Mouse (Mus musculus): ENCODE results near the gene Sqor. TPM values are rescaled to one million over a fixed set of nuclear protein-coding genes. Genes with fewer than 3 reads are reported as not detected.

The Sqor gene
- polyA plus RNA-seq, 1 experiment from 2014 or later: 4.9 TPM

DNA sequence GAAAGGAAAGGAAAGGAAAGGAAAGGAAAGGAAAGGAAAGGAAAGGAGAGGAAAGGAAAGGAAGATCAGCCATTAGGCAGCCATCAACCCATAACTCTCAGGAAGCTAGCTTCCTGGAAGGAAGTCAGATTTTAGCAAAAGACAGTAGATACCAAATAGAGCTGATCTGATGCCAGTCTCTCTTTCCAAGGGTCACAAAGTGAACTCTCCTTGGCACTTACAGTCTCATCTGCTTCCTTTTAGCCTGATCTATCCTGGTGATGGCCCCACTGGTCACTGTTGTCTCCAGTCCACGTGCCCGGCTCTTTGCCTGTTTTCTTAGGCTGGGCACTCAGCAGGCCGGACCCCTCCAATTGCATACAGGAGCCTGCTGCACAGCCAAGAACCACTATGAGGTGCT, 19.7 kb downstream of the Sqor start:
- no peak overlapping the region for H3K4me3 ChIP-seq
- no peak for ATAC-seq (ENCODE audit: extremely low read depth, insufficient number of reproducible peaks, low FRiP score, low TSS enrichment)
- H3K4me1 ChIP-seq: no peaks in the 10 kb centered on the region
- H3K36me3 ChIP-seq: no peaks in the 10 kb centered on the region
- no peaks in the 10 kb centered on the region for H3K27me3 ChIP-seq (replicated peaks)
- WGBS: 87% methylated on average over 3 of the region's 3 CpGs
- H3K9me3 ChIP-seq: no peaks in the 10 kb centered on the region
- H3K27ac ChIP-seq (replicated peaks): no peak overlapping the region
- H3K9ac ChIP-seq: no peak overlapping the region
- no peak overlapping the region for H3K4me2 ChIP-seq

DNA sequence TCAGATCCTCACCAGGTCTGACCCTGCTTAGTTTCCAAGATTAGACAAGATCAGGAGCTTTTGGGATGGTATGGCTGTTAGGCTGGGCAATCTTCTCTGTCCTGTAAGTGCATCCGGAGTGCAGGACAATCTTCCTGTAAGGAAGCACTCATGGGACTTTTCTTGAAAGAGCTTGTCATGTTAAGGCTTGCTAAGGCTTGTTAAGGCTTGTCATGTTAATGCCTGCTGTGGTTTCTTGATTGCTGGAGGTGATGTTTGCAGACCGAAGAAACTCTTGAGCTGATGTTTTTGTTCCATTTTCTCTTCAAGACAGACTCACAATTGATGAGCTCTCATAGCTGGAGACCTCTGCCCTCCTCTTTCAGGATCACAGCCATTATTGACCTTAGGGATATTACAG, 21.1 kb downstream of the Sqor start:
- no peak overlapping the region for H3K4me3 ChIP-seq
- ATAC-seq (ENCODE audit: extremely low read depth, insufficient number of reproducible peaks, low FRiP score, low TSS enrichment): no peak
- no peaks in the 10 kb centered on the region for H3K27me3 ChIP-seq (replicated peaks)
- no peaks in the 10 kb centered on the region for H3K9me3 ChIP-seq
- no peak overlapping the region for H3K27ac ChIP-seq (replicated peaks)
- no peaks in the 10 kb centered on the region for H3K4me1 ChIP-seq
- H3K36me3 ChIP-seq: no peaks in the 10 kb centered on the region
- no peak overlapping the region for H3K4me2 ChIP-seq
- WGBS: 86% methylated on average over 2 of the region's 2 CpGs
- no peak overlapping the region for H3K9ac ChIP-seq

DNA sequence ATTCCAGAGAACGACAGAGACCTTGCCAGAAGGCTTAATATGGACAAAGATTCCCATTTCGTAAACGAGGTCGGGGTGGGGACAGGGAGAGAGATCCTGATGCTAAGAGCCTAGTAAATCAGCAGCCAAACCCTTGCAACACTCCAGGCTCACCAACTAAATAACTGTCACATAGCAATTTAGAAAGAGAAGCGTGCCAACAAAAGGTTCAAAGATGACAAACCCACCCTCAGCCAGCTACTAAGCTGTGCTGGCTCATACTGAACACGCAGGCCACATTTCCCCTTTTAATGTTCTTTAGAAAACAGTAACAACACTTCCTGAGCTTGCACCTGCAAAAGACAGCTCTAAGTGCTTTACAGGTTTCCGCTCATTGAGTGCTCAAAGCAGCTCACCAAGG, 24.3 kb downstream of the Sqor start:
- Histone ChIP-seq H3K4me3 (no peak overlapping the region), H3K9ac (no peak overlapping the region), H3K27ac (replicated peaks) (no peak overlapping the region), H3K36me3 (no peaks in the 10 kb centered on the region), H3K4me1 (no peaks in the 10 kb centered on the region), H3K4me2 (no peak overlapping the region), H3K9me3 (no peaks in the 10 kb centered on the region), H3K27me3 (replicated peaks) (no peaks in the 10 kb centered on the region)
- WGBS: 77% methylated on average over 7 of the region's 7 CpGs
- no peak for ATAC-seq (ENCODE audit: extremely low read depth, insufficient number of reproducible peaks, low FRiP score, low TSS enrichment)

DNA sequence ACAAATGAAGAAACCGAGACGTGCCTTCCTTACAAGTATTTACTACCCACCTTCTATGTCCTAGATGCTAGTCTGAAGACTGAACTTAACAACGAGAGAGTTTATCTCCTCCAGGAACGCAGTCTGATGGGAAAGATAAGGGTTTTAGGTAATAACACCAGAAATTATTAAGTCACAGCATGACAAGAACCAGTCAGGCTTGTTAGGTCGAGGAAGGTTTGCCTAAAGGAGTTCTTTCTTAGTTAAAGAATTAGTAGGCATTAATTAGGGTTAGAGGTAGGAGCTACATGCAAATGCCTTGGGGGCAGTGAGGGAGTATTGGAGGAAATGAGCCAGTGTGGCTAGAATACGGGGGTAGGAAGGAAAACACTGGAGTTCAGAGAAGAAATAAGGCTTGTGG, 24.7 kb downstream of the Sqor start:
- no peaks in the 10 kb centered on the region for H3K9me3 ChIP-seq
- WGBS: 59% methylated on average over 6 of the region's 6 CpGs
- no peaks in the 10 kb centered on the region for H3K4me1 ChIP-seq
- ATAC-seq (ENCODE audit: extremely low read depth, insufficient number of reproducible peaks, low FRiP score, low TSS enrichment): no peak
- no peaks in the 10 kb centered on the region for H3K36me3 ChIP-seq
- no peak overlapping the region for H3K27ac ChIP-seq (replicated peaks)
- H3K4me2 ChIP-seq: no peak overlapping the region
- no peak overlapping the region for H3K4me3 ChIP-seq
- no peaks in the 10 kb centered on the region for H3K27me3 ChIP-seq (replicated peaks)
- no peak overlapping the region for H3K9ac ChIP-seq

DNA sequence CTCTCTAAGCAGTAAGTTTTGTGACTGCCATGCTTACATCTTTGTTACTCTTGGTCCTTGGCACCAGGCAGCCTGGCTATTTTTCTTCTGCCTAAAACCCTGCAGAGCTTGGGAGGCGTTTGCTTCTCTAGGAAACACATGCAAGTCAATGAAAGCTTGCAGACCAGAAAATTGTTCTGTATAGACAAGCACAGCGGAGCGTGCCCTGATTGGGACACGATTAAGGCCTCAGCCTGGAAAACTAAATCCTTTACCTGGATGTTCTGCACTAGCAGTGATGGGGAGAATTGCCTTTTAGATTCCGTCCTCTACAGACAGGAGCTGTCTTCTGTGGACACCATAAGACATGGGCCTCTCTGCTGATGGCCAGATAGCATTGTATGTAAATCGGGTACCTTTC, 39.4 kb downstream of the Sqor start:
- Histone ChIP-seq H3K27ac (replicated peaks) (no peak overlapping the region), H3K4me2 (no peak overlapping the region), H3K36me3 (no peaks in the 10 kb centered on the region), H3K9me3 (no peaks in the 10 kb centered on the region), H3K4me3 (no peak overlapping the region), H3K27me3 (replicated peaks) (no peaks in the 10 kb centered on the region), H3K9ac (no peak overlapping the region), H3K4me1 (no peaks in the 10 kb centered on the region)
- 78% methylated on average over 6 of the region's 6 CpGs for WGBS
- ATAC-seq (ENCODE audit: extremely low read depth, insufficient number of reproducible peaks, low FRiP score, low TSS enrichment): no peak

DNA sequence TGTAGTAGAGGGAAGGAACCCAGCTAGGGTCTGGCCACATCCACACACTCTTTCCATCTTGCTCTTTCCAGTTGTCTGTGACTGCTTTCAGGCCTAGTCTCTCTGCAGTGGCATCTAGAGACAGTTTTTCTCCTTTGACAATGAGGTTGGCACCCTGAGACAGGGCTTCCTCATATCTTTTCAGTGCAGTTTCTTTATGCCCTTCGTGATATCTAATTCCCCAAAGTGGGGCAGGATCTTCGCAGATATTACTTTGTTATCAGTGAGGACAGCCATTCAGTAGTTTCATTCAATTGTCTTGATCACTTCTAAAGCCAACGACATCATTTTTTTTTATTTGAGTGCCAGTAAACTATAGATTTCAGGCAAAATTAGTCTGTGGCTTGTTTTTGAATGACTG, 41.0 kb downstream of the Sqor start:
- H3K4me1 ChIP-seq: no peaks in the 10 kb centered on the region
- no peak overlapping the region for H3K27ac ChIP-seq (replicated peaks)
- no peaks in the 10 kb centered on the region for H3K27me3 ChIP-seq (replicated peaks)
- H3K9me3 ChIP-seq: no peaks in the 10 kb centered on the region
- no peaks in the 10 kb centered on the region for H3K36me3 ChIP-seq
- WGBS: 76% methylated on average over 3 of the region's 3 CpGs
- no peak overlapping the region for H3K4me3 ChIP-seq
- no peak overlapping the region for H3K4me2 ChIP-seq
- H3K9ac ChIP-seq: no peak overlapping the region
- no peak for ATAC-seq (ENCODE audit: extremely low read depth, insufficient number of reproducible peaks, low FRiP score, low TSS enrichment)

DNA sequence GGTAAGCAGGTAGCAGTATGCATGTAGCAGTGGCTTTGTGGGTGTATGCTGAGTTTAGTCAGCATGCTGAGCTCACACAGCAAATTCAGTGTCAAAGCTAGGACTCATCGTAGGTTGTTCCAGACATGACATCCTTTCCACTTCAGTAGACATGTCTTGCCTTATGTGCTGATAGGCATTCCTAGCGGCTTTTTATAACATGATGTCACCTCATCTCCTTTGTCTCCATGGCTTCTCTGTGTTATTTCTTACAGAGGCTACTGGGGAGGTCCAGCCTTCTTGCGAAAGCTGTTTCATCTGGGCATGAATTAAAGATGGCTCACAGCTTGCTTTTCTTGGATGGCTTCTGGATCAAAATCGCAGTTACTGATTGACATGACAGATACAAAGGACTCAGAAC, 44.0 kb downstream of the Sqor start:
- H3K9ac ChIP-seq: no peak overlapping the region
- no peaks in the 10 kb centered on the region for H3K9me3 ChIP-seq
- WGBS: 64% methylated on average over 4 of the region's 4 CpGs
- H3K4me3 ChIP-seq: no peak overlapping the region
- H3K27me3 ChIP-seq (replicated peaks): no peaks in the 10 kb centered on the region
- no peaks in the 10 kb centered on the region for H3K36me3 ChIP-seq
- no peak overlapping the region for H3K27ac ChIP-seq (replicated peaks)
- no peak for ATAC-seq (ENCODE audit: extremely low read depth, insufficient number of reproducible peaks, low FRiP score, low TSS enrichment)
- no peak overlapping the region for H3K4me2 ChIP-seq
- no peaks in the 10 kb centered on the region for H3K4me1 ChIP-seq

DNA sequence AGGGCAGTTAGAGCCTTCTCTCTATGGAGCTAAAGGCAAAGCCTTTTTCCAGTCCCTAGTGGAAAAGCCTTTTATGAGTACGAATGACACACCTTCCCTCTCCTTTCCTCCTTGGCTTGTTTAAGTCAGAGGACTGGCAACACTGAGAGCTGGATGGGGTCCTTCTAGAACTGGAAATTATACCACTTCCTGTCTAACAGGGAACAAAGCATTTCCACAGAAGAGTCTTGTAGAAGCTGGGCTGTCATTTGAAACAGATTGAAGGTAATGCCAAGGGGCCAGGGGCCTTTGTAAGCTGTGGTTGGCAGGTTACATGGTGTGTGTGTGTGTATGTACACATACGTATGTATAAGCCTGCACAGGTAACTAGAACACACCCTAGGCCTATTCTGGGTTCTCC, 51.9 kb downstream of the Sqor start:
- Histone ChIP-seq H3K9ac (no peak overlapping the region), H3K27ac (replicated peaks) (no peak overlapping the region), H3K9me3 (no peaks in the 10 kb centered on the region), H3K36me3 (no peaks in the 10 kb centered on the region), H3K4me3 (no peak overlapping the region), H3K4me1 (no peaks in the 10 kb centered on the region), H3K4me2 (no peak overlapping the region), H3K27me3 (replicated peaks) (no peaks in the 10 kb centered on the region)
- WGBS: 79% methylated on average over 2 of the region's 2 CpGs
- ATAC-seq (ENCODE audit: extremely low read depth, insufficient number of reproducible peaks, low FRiP score, low TSS enrichment): no peak

DNA sequence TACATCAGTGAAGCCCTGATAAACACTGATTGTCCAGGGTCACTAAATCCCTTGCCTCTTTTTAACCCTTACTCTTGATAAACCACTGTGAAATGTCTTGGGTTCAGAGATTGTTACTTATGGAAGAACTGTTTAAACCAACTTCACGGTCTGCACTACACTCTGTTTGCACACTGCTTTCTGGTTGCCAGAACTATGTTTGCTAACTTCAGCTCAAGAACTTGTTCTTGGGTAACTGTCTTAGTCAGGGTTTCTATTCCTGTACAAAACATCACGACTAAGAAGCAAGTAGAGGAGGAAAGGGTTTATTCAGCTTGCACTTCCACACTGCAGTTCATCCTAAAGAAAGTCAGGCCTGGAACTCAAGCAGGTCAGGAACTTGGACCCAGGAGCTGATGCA, 56.2 kb downstream of the Sqor start:
- H3K9ac ChIP-seq: no peak overlapping the region
- H3K27me3 ChIP-seq (replicated peaks): no peaks in the 10 kb centered on the region
- peaks cover 5% of the 10 kb centered on the region; the same call in 1 of the 2 replicates for H3K4me1 ChIP-seq
- H3K36me3 ChIP-seq: no peaks in the 10 kb centered on the region
- no peak overlapping the region for H3K4me2 ChIP-seq
- no peak for ATAC-seq (ENCODE audit: extremely low read depth, insufficient number of reproducible peaks, low FRiP score, low TSS enrichment)
- H3K27ac ChIP-seq (replicated peaks): no peak overlapping the region
- no peaks in the 10 kb centered on the region for H3K9me3 ChIP-seq
- H3K4me3 ChIP-seq: no peak overlapping the region
- WGBS: 52% methylated on average over 2 of the region's 2 CpGs

DNA sequence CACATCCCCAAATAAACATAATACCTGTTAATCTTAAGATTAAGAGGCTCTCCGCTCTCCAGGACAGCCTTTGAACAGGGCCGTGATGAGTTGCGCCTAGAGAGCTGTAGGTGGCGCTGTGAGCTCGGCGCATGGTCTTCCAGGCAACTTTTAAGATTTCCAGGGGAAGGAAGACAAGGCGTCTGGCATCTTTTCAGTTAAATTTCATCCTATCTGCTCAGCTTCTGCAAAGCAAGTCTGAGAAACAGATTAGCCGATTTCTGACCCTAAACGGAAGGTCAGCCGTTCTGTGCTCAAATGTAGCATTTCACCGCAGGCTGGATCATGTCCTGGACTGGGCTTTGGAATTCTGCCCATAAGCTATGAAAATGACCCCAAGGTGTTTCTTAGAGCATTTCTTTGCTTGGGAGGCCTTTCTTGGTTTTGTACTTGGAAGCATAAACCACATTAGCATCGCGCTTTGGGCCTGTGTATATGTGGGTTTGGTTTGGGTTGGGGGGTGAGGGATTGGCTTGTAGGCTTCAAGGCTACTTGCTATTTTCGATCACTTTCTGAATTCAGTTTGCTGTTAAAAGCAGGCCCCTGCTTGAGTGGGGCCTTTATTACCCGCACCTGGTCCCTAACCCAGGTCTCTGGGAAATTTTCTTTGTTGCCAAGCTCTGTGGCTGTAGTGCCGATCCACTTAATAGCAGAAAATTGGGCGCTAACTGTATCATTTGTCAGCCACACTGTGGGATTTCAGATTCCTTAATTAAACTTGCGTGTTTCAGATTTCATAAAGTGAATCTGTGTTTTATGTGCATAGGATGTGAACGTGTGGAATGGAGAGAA, 60.6 kb downstream of the Sqor start:
- ATAC-seq (ENCODE audit: extremely low read depth, insufficient number of reproducible peaks, low FRiP score, low TSS enrichment): no peak
- H3K9me3 ChIP-seq: no peaks in the 10 kb centered on the region
- H3K4me2 ChIP-seq: peak overlapping the region; percentile 58
- H3K9ac ChIP-seq: no peak overlapping the region
- H3K27ac ChIP-seq (replicated peaks): peak overlapping the region; percentile 15; the same call in 1 of the 2 replicates
- H3K4me3 ChIP-seq: no peak overlapping the region
- 35% methylated on average over 19 of the region's 19 CpGs for WGBS
- no peaks in the 10 kb centered on the region for H3K27me3 ChIP-seq (replicated peaks)
- peaks cover 5% of the 10 kb centered on the region; the same call in 1 of the 2 replicates for H3K4me1 ChIP-seq
- no peaks in the 10 kb centered on the region for H3K36me3 ChIP-seq

DNA sequence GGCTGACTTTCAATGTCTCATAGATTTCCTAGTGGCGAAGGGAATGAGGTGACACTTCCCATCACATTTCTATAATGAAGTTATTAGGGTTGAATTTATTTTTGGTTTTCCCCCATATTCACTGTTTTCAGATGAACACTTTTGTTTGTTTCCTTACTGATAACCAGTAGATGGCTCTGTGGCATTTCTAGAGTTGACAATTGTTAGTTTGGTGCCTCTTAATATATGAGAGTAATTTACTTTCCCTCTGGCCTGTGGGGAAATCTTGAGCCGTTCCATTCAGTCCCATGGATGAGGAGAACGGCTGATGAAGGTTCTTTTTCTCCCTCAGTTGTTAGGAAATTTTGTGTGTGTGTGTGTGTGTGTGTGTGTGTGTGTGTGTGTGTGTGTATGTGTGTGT, 61.3 kb downstream of the Sqor start:
- no peaks in the 10 kb centered on the region for H3K36me3 ChIP-seq
- H3K27me3 ChIP-seq (replicated peaks): no peaks in the 10 kb centered on the region
- no peak overlapping the region for H3K9ac ChIP-seq
- no peak overlapping the region for H3K4me2 ChIP-seq
- no peak overlapping the region for H3K4me3 ChIP-seq
- peaks cover 5% of the 10 kb centered on the region; the same call in 1 of the 2 replicates for H3K4me1 ChIP-seq
- ATAC-seq (ENCODE audit: extremely low read depth, insufficient number of reproducible peaks, low FRiP score, low TSS enrichment): no peak
- WGBS: 61% methylated on average over 3 of the region's 3 CpGs
- H3K9me3 ChIP-seq: no peaks in the 10 kb centered on the region
- no peak overlapping the region for H3K27ac ChIP-seq (replicated peaks)

DNA sequence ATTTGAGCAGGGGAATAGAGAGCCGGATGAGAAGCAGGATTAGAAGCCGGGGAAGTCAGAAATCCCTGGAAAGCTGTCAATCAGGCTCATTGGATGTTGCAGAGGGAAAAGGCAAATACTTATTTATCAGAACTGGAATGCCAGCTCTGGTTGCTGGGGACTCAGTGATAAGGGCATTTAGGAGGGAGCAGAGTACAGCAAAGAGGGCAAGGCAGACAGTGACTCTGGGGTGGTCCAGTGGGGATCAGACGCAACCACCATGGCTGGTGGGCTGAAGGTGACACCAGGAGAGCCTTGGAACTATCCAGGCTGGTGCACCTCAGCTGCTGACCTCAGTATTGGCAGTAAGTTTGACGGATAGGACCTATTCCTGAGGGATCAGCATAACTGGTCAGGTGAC, 89.6 kb downstream of the Sqor start:
- WGBS: 36% methylated on average over 4 of the region's 4 CpGs

More for the DNA sequence above, 89.6 kb downstream of the Sqor start:
- ATAC-seq (ENCODE audit: extremely low read depth, insufficient number of reproducible peaks, low FRiP score, low TSS enrichment): no peak
- H3K27me3 ChIP-seq (replicated peaks): no peaks in the 10 kb centered on the region
- H3K27ac ChIP-seq (replicated peaks): peak overlapping the region; percentile 89
- H3K36me3 ChIP-seq: no peaks in the 10 kb centered on the region
- peaks cover 32% of the 10 kb centered on the region for H3K4me1 ChIP-seq
- no peak overlapping the region for H3K4me3 ChIP-seq
- peak overlapping the region; percentile 12; the same call in 1 of the 2 replicates for H3K4me2 ChIP-seq
- H3K9ac ChIP-seq: no peak overlapping the region
- H3K9me3 ChIP-seq: no peaks in the 10 kb centered on the region
